Mouse (Mus musculus) stomach, embryonic 15.5 days (tissue): ENCODE data around the gene Sigmar1. TPM values are rescaled to one million over a fixed set of nuclear protein-coding genes. Genes with fewer than 3 reads are reported as not detected.

Source experiments
- polyA plus RNA-seq: library from polyadenylated mRNA; unstranded; fragments of >200 nt; fragmentation: Nextera tagmentation; extraction: Ambion mirVana; gene quantifications from 2 replicates; pipeline ENCODE4 v1.2.1, GENCODE M21; 2015

Gene Sigmar1
- polyA plus RNA-seq, 1 experiment from 2014 or later: 82.2 TPM

Other genes starting within 250 kb of the Sigmar1 start
- gene 1110017D15Rik, start 238.8 kb downstream of the Sigmar1 start, polyA plus RNA-seq: 0.30 and 0.55 TPM in 2 replicates
- gene Fam219a, start 186.6 kb downstream of the Sigmar1 start, polyA plus RNA-seq: 2.9 and 3.5 TPM in 2 replicates
- gene Dnaic1, start 186.4 kb downstream of the Sigmar1 start, polyA plus RNA-seq: 3.0 and 3.7 TPM in 2 replicates
- 18.3 and 24.0 TPM in 2 replicates for gene Enho, start 115.8 kb downstream of the Sigmar1 start, polyA plus RNA-seq
- 8.3 and 11.8 TPM in 2 replicates for gene Cntfr, start 59.1 kb downstream of the Sigmar1 start, polyA plus RNA-seq
- gene Il11ra1, start 56.2 kb downstream of the Sigmar1 start, polyA plus RNA-seq: 153 and 157 TPM in 2 replicates
- gene Rpp25l, start 42.6 kb downstream of the Sigmar1 start, polyA plus RNA-seq: 59.5 and 61.1 TPM in 2 replicates
- gene Dctn3, start 33.0 kb downstream of the Sigmar1 start, polyA plus RNA-seq: 124 and 130 TPM in 2 replicates
- not detected in 2 replicates for gene Arid3c, start 25.0 kb downstream of the Sigmar1 start, polyA plus RNA-seq
- gene Galt, start 929 bp downstream of the Sigmar1 start, polyA plus RNA-seq: 39.6 and 47.9 TPM in 2 replicates
- 31.5 and 33.7 TPM in 2 replicates for gene Ccl27a, start 18.1 kb upstream of the Sigmar1 start, polyA plus RNA-seq
- gene Gm21541, start 147.5 kb upstream of the Sigmar1 start, polyA plus RNA-seq: 21.4 and 22.9 TPM in 2 replicates
- 2.1 and 2.7 TPM in 2 replicates for gene Gm20878, start 185.4 kb upstream of the Sigmar1 start, polyA plus RNA-seq
- 0.18 and 0.30 TPM in 2 replicates for gene Fam205a4, start 209.9 kb upstream of the Sigmar1 start, polyA plus RNA-seq